Mouse (Mus musculus) spleen, adult 2 months (tissue): Measurements from ENCODE around the gene Cstf1.

Experiments used
- CTCF ChIP-seq: fragments of 200-500 bp; IDR thresholded peaks from 2 replicates; pipeline ENCODE4 v1.5.1; 2011; ENCODE audit warnings: mild to moderate bottlenecking, inconsistent platforms; ENCODE audit not compliant: insufficient read depth, insufficient read length, insufficient replicate concordance; ENCODE audit errors: extremely low read depth
- POLR2A ChIP-seq: fragments of 200-500 bp; IDR thresholded peaks from 2 replicates; pipeline ENCODE4 v1.6.1; 2011; ENCODE audit warnings: low read depth, low read length, inconsistent platforms

DNA sequence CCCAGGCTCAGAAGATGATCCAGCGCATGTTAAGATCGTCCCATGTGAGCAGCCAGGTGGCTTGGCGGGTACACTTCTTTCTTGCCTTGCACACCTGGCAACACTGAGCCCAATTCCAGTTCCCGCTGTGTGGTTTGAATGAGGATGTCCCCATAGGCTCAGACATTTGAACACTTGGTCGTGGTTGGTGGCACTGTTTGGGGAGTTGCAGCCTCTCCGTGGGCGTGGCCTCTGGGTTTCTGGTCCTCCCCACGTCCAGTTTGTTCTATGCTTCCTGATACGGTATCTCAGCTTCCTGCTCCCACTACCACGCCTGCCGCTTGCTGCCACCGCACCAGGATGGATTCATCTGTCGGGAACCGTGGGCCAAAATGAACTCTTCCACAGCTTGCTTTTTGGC is 20.7 kb upstream of the Cstf1 start:
- TF ChIP-seq CTCF (no peak), POLR2A (no peak)
